Mouse (Mus musculus): Measurements from ENCODE around the gene Tmem30c. TPM values are rescaled to one million over a fixed set of nuclear protein-coding genes. Genes with fewer than 3 reads are reported as not detected.

The Tmem30c gene
- polyA plus RNA-seq, 1 experiment from 2014 or later: 0.08 TPM

GRCm38 (mm10) chr16:57302792-57303698 is 10.4 kb upstream of the Tmem30c start:
- Histone ChIP-seq H3K27me3 (ENCODE audit: control insufficient read depth, insufficient read depth, low read length) (no peaks in the 10 kb centered on the region), H3K4me3 (replicated peaks; ENCODE audit: low read length) (no peak overlapping the region), H3K9me3 (replicated peaks; ENCODE audit: control insufficient read depth, low read length) (no peaks in the 10 kb centered on the region)

GRCm38 (mm10) chr16:57301512-57302115 is 8.9 kb upstream of the Tmem30c start:
- Histone ChIP-seq H3K36me3 (ENCODE audit: control insufficient read depth, insufficient read depth, low read length) (no peaks in the 10 kb centered on the region), H3K27ac (ENCODE audit: low read length) (no peak overlapping the region), H3K4me2 (ENCODE audit: low read depth, low read length) (no peak overlapping the region), H3K9ac (ENCODE audit: low read length) (no peak overlapping the region), H3K4me3 (replicated peaks; ENCODE audit: low read length) (no peak overlapping the region), H3K9me3 (replicated peaks; ENCODE audit: control insufficient read depth, low read length) (no peaks in the 10 kb centered on the region), H3K4me1 (ENCODE audit: control insufficient read depth, insufficient read depth, low read length) (no peaks in the 10 kb centered on the region), H3K27me3 (ENCODE audit: control insufficient read depth, insufficient read depth, low read length) (no peaks in the 10 kb centered on the region)
- 76% methylated on average over 9 of the region's 9 CpGs for WGBS
- ATAC-seq (ENCODE audit: insufficient read depth, low FRiP score): no peak

More at GRCm38 (mm10) chr16:57302792-57303698, 10.4 kb upstream of the Tmem30c start:
- no peaks in the 10 kb centered on the region for H3K36me3 ChIP-seq (ENCODE audit: control insufficient read depth, insufficient read depth, low read length)
- no peak overlapping the region for H3K27ac ChIP-seq (ENCODE audit: low read length)
- 83% methylated on average over 25 of the region's 25 CpGs for WGBS
- ATAC-seq (ENCODE audit: insufficient read depth, low FRiP score): no peak
- no peak overlapping the region for H3K9ac ChIP-seq (ENCODE audit: low read length)
- H3K4me1 ChIP-seq (ENCODE audit: control insufficient read depth, insufficient read depth, low read length): no peaks in the 10 kb centered on the region
- no peak overlapping the region for H3K4me2 ChIP-seq (ENCODE audit: low read depth, low read length)

GRCm38 (mm10) chr16:57295216-57295934 is 2.7 kb upstream of the Tmem30c start:
- H3K4me1 ChIP-seq (ENCODE audit: control insufficient read depth, insufficient read depth, low read length): no peaks in the 10 kb centered on the region
- H3K27me3 ChIP-seq (ENCODE audit: control insufficient read depth, insufficient read depth, low read length): no peaks in the 10 kb centered on the region
- no peak overlapping the region for H3K9ac ChIP-seq (ENCODE audit: low read length)

GRCm38 (mm10) chr16:57292296-57292695 is 369 bp downstream of the Tmem30c start:
- no peak for ATAC-seq (ENCODE audit: insufficient read depth, low FRiP score)

More at GRCm38 (mm10) chr16:57295216-57295934, 2.7 kb upstream of the Tmem30c start:
- WGBS: 79% methylated on average over 10 of the region's 10 CpGs
- H3K4me3 ChIP-seq (replicated peaks; ENCODE audit: low read length): no peak overlapping the region
- no peaks in the 10 kb centered on the region for H3K9me3 ChIP-seq (replicated peaks; ENCODE audit: control insufficient read depth, low read length)
- no peaks in the 10 kb centered on the region for H3K36me3 ChIP-seq (ENCODE audit: control insufficient read depth, insufficient read depth, low read length)
- H3K27ac ChIP-seq (ENCODE audit: low read length): no peak overlapping the region
- H3K4me2 ChIP-seq (ENCODE audit: low read depth, low read length): no peak overlapping the region
- ATAC-seq (ENCODE audit: insufficient read depth, low FRiP score): no peak

GRCm38 (mm10) chr16:57291696-57292095 is 969 bp downstream of the Tmem30c start:
- Histone ChIP-seq H3K27ac (ENCODE audit: low read length) (no peak overlapping the region), H3K4me3 (replicated peaks; ENCODE audit: low read length) (no peak overlapping the region), H3K4me2 (ENCODE audit: low read depth, low read length) (no peak overlapping the region), H3K4me1 (ENCODE audit: control insufficient read depth, insufficient read depth, low read length) (no peaks in the 10 kb centered on the region), H3K9ac (ENCODE audit: low read length) (no peak overlapping the region), H3K9me3 (replicated peaks; ENCODE audit: control insufficient read depth, low read length) (no peaks in the 10 kb centered on the region), H3K27me3 (ENCODE audit: control insufficient read depth, insufficient read depth, low read length) (no peaks in the 10 kb centered on the region), H3K36me3 (ENCODE audit: control insufficient read depth, insufficient read depth, low read length) (no peaks in the 10 kb centered on the region)
- whole genome bisulfite sequencing: 91% methylated on average over 5 of the region's 5 CpGs
- ATAC-seq (ENCODE audit: insufficient read depth, low FRiP score): no peak

More at GRCm38 (mm10) chr16:57292296-57292695, 369 bp downstream of the Tmem30c start:
- Histone ChIP-seq H3K9ac (ENCODE audit: low read length) (no peak overlapping the region), H3K27ac (ENCODE audit: low read length) (no peak overlapping the region), H3K4me2 (ENCODE audit: low read depth, low read length) (no peak overlapping the region), H3K4me1 (ENCODE audit: control insufficient read depth, insufficient read depth, low read length) (no peaks in the 10 kb centered on the region), H3K27me3 (ENCODE audit: control insufficient read depth, insufficient read depth, low read length) (no peaks in the 10 kb centered on the region), H3K9me3 (replicated peaks; ENCODE audit: control insufficient read depth, low read length) (no peaks in the 10 kb centered on the region), H3K4me3 (replicated peaks; ENCODE audit: low read length) (no peak overlapping the region), H3K36me3 (ENCODE audit: control insufficient read depth, insufficient read depth, low read length) (no peaks in the 10 kb centered on the region)
- WGBS: 67% methylated on average over 4 of the region's 4 CpGs

- Histone ChIP-seq H3K27ac (ENCODE audit: low read length) (no peak overlapping the region), H3K4me2 (ENCODE audit: low read depth, low read length) (no peak overlapping the region), H3K36me3 (ENCODE audit: control insufficient read depth, insufficient read depth, low read length) (no peaks in the 10 kb centered on the region), H3K9ac (ENCODE audit: low read length) (no peak overlapping the region), H3K9me3 (replicated peaks; ENCODE audit: control insufficient read depth, low read length) (no peaks in the 10 kb centered on the region), H3K4me3 (replicated peaks; ENCODE audit: low read length) (no peak overlapping the region), H3K27me3 (ENCODE audit: control insufficient read depth, insufficient read depth, low read length) (no peaks in the 10 kb centered on the region), H3K4me1 (ENCODE audit: control insufficient read depth, insufficient read depth, low read length) (no peaks in the 10 kb centered on the region)
- ATAC-seq (ENCODE audit: insufficient read depth, low FRiP score): no peak
- 79% methylated on average over 8 of the region's 8 CpGs for WGBS
These were observed 11.2 kb downstream of the Tmem30c start for GRCm38 (mm10) chr16:57281417-57281816.

GRCm38 (mm10) chr16:57280221-57281217 is 12.1 kb downstream of the Tmem30c start:
- H3K9me3 ChIP-seq (replicated peaks; ENCODE audit: control insufficient read depth, low read length): no peaks in the 10 kb centered on the region
- H3K4me3 ChIP-seq (replicated peaks; ENCODE audit: low read length): no peak overlapping the region
- 83% methylated on average over 31 of the region's 31 CpGs for WGBS
- no peaks in the 10 kb centered on the region for H3K36me3 ChIP-seq (ENCODE audit: control insufficient read depth, insufficient read depth, low read length)
- no peaks in the 10 kb centered on the region for H3K4me1 ChIP-seq (ENCODE audit: control insufficient read depth, insufficient read depth, low read length)
- no peak overlapping the region for H3K4me2 ChIP-seq (ENCODE audit: low read depth, low read length)
- no peaks in the 10 kb centered on the region for H3K27me3 ChIP-seq (ENCODE audit: control insufficient read depth, insufficient read depth, low read length)
- no peak for ATAC-seq (ENCODE audit: insufficient read depth, low FRiP score)
- H3K27ac ChIP-seq (ENCODE audit: low read length): no peak overlapping the region
- no peak overlapping the region for H3K9ac ChIP-seq (ENCODE audit: low read length)

- 80% methylated on average over 10 of the region's 12 CpGs for WGBS
- H3K36me3 ChIP-seq (ENCODE audit: control insufficient read depth, insufficient read depth, low read length): no peaks in the 10 kb centered on the region
- H3K4me2 ChIP-seq (ENCODE audit: low read depth, low read length): no peak overlapping the region
- no peaks in the 10 kb centered on the region for H3K9me3 ChIP-seq (replicated peaks; ENCODE audit: control insufficient read depth, low read length)
- H3K9ac ChIP-seq (ENCODE audit: low read length): no peak overlapping the region
- no peaks in the 10 kb centered on the region for H3K27me3 ChIP-seq (ENCODE audit: control insufficient read depth, insufficient read depth, low read length)
- no peak for ATAC-seq (ENCODE audit: insufficient read depth, low FRiP score)
- no peak overlapping the region for H3K4me3 ChIP-seq (replicated peaks; ENCODE audit: low read length)
- H3K27ac ChIP-seq (ENCODE audit: low read length): no peak overlapping the region
- no peaks in the 10 kb centered on the region for H3K4me1 ChIP-seq (ENCODE audit: control insufficient read depth, insufficient read depth, low read length)
These were observed 13.6 kb downstream of the Tmem30c start for GRCm38 (mm10) chr16:57278976-57279626.
